Mouse (Mus musculus) heart, adult 2 months (tissue): ENCODE data around the gene Hic1.

Source experiments
- CTCF ChIP-seq: fragments of 200-600 bp; IDR thresholded peaks from 2 replicates; pipeline ENCODE4 v1.8.1; 2022; ENCODE audit warnings: antibody characterized with exemption, mild to moderate bottlenecking, moderate library complexity
- EP300 ChIP-seq: fragments of 200-500 bp; IDR thresholded peaks from 2 replicates; pipeline ENCODE4 v1.6.1; 2011; ENCODE audit warnings: low read depth, low read length, control low read depth; ENCODE audit not compliant: insufficient read depth
- POLR2A ChIP-seq: fragments of 200-500 bp; IDR thresholded peaks from 2 replicates; pipeline ENCODE4 v1.6.1; 2011; ENCODE audit warnings: mild to moderate bottlenecking, low read depth, low read length, control low read depth; ENCODE audit not compliant: insufficient read depth

- no peak for TF ChIP-seq POLR2A
- no peak for TF ChIP-seq CTCF
- no peak for TF ChIP-seq EP300
These were observed 4.5 kb upstream of the Hic1 start for GRCm38 (mm10) chr11:75173799-75174165.
